Mouse (Mus musculus) hindbrain, postnatal 0 days (tissue): ENCODE results near the gene Oscar. TPM values are rescaled to one million over a fixed set of nuclear protein-coding genes. Genes with fewer than 3 reads are reported as not detected.

Experiments
- ATAC-seq: fragments of 200-750 bp; cut with Nextera tagmentation; 2 replicates; pipeline ENCODE4 v1.8.0; 2017; ENCODE audit warnings: mild to moderate bottlenecking, moderate TSS enrichment, moderate library complexity
- DNase-seq: peaks from one replicate; pipeline ENCODE4 v3.0.0-alpha.2; 2015; ENCODE audit warnings: low spot score
- H3K27ac ChIP-seq: fragments of 300-500 bp; sonication (generic); 2 replicates; pipeline ENCODE4 v1.5.1; 2014; ENCODE audit warnings: mild to moderate bottlenecking
- H3K27me3 ChIP-seq: fragments of 300-500 bp; sonication (generic); 2 replicates; pipeline ENCODE4 v1.6.1; 2014; ENCODE audit warnings: low read length, mixed read lengths; ENCODE audit not compliant: insufficient read depth
- H3K36me3 ChIP-seq: fragments of 300-500 bp; sonication (generic); 2 replicates; pipeline ENCODE4 v1.6.1; 2014; ENCODE audit warnings: low read length, mixed read lengths; ENCODE audit not compliant: insufficient read depth
- H3K4me1 ChIP-seq: fragments of 300-500 bp; sonication (generic); 2 replicates; pipeline ENCODE4 v1.6.1; 2014; ENCODE audit warnings: antibody characterized with exemption, low read length, mixed read lengths; ENCODE audit not compliant: insufficient read depth
- H3K4me2 ChIP-seq: fragments of 300-500 bp; sonication (generic); 2 replicates; pipeline ENCODE4 v1.6.1; 2014; ENCODE audit warnings: low read depth, mild to moderate bottlenecking, low read length, moderate library complexity, mixed read lengths
- H3K4me3 ChIP-seq: fragments of 300-500 bp; sonication (generic); 2 replicates; pipeline ENCODE4 v1.5.1; 2014; ENCODE audit warnings: low read length
- H3K9ac ChIP-seq: fragments of 300-500 bp; sonication (generic); replicated peaks from 2 replicates; pipeline ENCODE4 v1.6.1; 2014; ENCODE audit warnings: mild to moderate bottlenecking, low read length, moderate library complexity, mixed read lengths
- H3K9me3 ChIP-seq: fragments of 300-500 bp; sonication (generic); 2 replicates; pipeline ENCODE4 v1.6.1; 2016; ENCODE audit warnings: low read length, mixed read lengths
- CTCF ChIP-seq: IDR thresholded peaks from 2 replicates; pipeline ENCODE4 v1.5.1; 2016; ENCODE audit warnings: antibody characterized with exemption, control low read depth, low read depth
- WGBS: fragments of 180-500 bp; shearing (Covaris S2); extraction: QIAGEN DNeasy Blood & Tissue Kit; methylation state at CpG from one replicate; pipeline ENCODE4 v1.1.7; 2014; 5-methylcytosine and 5-hydroxymethylcytosine counted together
- polyA plus RNA-seq: library from polyadenylated mRNA; unstranded; fragments of >200 nt; fragmentation: Nextera tagmentation; extraction: Ambion mirVana; gene quantifications from 2 replicates; pipeline ENCODE4 v1.2.1, GENCODE M21; 2015
- total RNA-seq: library from RNA; depleted of rRNA; stranded (reverse); fragments of >200 nt; gene quantifications from 2 replicates; pipeline ENCODE4 v1.2.3, GENCODE M21; 2014

Gene Oscar
- total and polyA plus RNA-seq, 2 experiments from 2014 or later = 0.60 to 1.1 TPM

- H3K27me3 ChIP-seq = no peaks in the 10 kb centered on the region
- no peak overlapping the region for H3K9ac ChIP-seq
- DNase-seq (no peak), ATAC-seq (no peak)
- H3K4me2 ChIP-seq = no peak overlapping the region
- no peaks in the 10 kb centered on the region for H3K9me3 ChIP-seq
- H3K27ac ChIP-seq = no peak overlapping the region
- no peaks in the 10 kb centered on the region for H3K36me3 ChIP-seq
- 6% methylated on average over 5 of the region's 5 CpGs for WGBS
- no peaks in the 10 kb centered on the region for H3K4me1 ChIP-seq
- TF ChIP-seq CTCF = no peak
- H3K4me3 ChIP-seq = no peak overlapping the region
Observed at GRCm38 (mm10) chr7:3586255-3586654, 29.7 kb downstream of the Oscar start.

DNA sequence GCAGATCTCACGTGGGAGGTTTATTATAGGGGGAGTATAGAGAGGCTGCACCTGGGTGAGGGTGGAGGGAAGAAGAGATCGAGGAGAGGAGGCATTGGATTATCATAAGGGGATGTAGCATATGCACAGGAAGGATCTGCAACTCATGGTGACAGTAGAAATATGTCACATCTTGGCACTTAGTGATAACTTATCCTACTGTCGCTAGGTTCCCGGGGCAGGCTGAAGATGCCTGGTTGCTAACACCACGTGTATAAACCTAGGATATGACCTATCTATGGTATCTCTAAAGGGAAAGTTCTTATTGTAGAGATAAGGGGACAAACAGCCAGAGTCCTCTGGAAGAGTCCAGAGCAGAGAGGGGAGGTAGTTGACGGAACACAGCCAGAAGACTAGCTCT lies 30.2 kb downstream of the Oscar start:
- no peaks in the 10 kb centered on the region for H3K27me3 ChIP-seq
- no peak for DNase-seq
- H3K4me1 ChIP-seq = no peaks in the 10 kb centered on the region
- H3K9ac ChIP-seq = no peak overlapping the region
- no peaks in the 10 kb centered on the region for H3K9me3 ChIP-seq
- no peak overlapping the region for H3K4me3 ChIP-seq
- WGBS = 23% methylated on average over 6 of the region's 6 CpGs
- ATAC-seq = no peak
- H3K4me2 ChIP-seq = no peak overlapping the region
- TF ChIP-seq CTCF = no peak
- no peaks in the 10 kb centered on the region for H3K36me3 ChIP-seq
- H3K27ac ChIP-seq = no peak overlapping the region

DNA sequence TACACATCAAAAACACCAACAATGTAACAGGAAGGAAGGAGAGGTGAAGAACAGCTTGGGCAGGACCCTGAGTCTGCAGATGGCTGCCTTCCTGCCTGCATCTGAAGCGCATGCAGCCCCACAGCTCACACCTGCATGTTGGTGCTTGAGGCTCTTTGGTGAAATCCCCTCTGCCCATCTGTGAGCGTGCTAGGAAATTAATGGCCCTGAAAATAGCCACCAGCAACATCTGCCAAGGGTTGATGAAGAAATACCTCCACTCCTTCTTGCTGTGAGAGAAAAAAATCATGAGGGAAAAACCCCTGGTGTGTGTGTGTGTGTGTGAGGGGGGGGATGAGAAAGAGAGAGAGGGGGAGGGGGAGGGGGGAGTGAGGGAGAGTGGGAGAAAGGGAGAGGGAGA lies 35.9 kb downstream of the Oscar start:
- Histone ChIP-seq H3K27me3 (no peaks in the 10 kb centered on the region), H3K9me3 (no peaks in the 10 kb centered on the region), H3K4me3 (no peak overlapping the region), H3K4me2 (no peak overlapping the region), H3K4me1 (no peaks in the 10 kb centered on the region), H3K27ac (no peak overlapping the region), H3K36me3 (no peaks in the 10 kb centered on the region), H3K9ac (no peak overlapping the region)
- no peak for ATAC-seq
- 49% methylated on average over 2 of the region's 2 CpGs for WGBS
- DNase-seq = peak; percentile 6
- TF ChIP-seq CTCF = no peak

- Histone ChIP-seq H3K4me1 (no peaks in the 10 kb centered on the region), H3K9me3 (no peaks in the 10 kb centered on the region), H3K27ac (no peak overlapping the region), H3K36me3 (no peaks in the 10 kb centered on the region), H3K4me3 (no peak overlapping the region), H3K27me3 (no peaks in the 10 kb centered on the region), H3K9ac (no peak overlapping the region), H3K4me2 (no peak overlapping the region)
- TF ChIP-seq CTCF = no peak
- ATAC-seq (no peak), DNase-seq (no peak)
- 79% methylated on average over 6 of the region's 6 CpGs for WGBS
Observed at GRCm38 (mm10) chr7:3578952-3579546, 36.9 kb downstream of the Oscar start.

- Histone ChIP-seq H3K9ac (no peak overlapping the region), H3K27me3 (no peaks in the 10 kb centered on the region), H3K4me1 (no peaks in the 10 kb centered on the region), H3K9me3 (no peaks in the 10 kb centered on the region), H3K4me2 (no peak overlapping the region), H3K36me3 (no peaks in the 10 kb centered on the region), H3K27ac (no peak overlapping the region), H3K4me3 (no peak overlapping the region)
- DNase-seq = no peak
- no peak for ATAC-seq
- 79% methylated on average over 2 of the region's 2 CpGs for WGBS
- no peak for TF ChIP-seq CTCF
Observed at GRCm38 (mm10) chr7:3578196-3578595, 37.8 kb downstream of the Oscar start.

- H3K27ac ChIP-seq = no peak overlapping the region
- H3K4me1 ChIP-seq = no peaks in the 10 kb centered on the region
- no peak for TF ChIP-seq CTCF
- H3K36me3 ChIP-seq = no peaks in the 10 kb centered on the region
- ATAC-seq = no peak
- H3K4me3 ChIP-seq = no peak overlapping the region
- H3K4me2 ChIP-seq = no peak overlapping the region
- WGBS = 78% methylated on average over 5 of the region's 5 CpGs
- no peak for DNase-seq
- H3K9ac ChIP-seq = no peak overlapping the region
- H3K27me3 ChIP-seq = no peaks in the 10 kb centered on the region
- H3K9me3 ChIP-seq = no peaks in the 10 kb centered on the region
Observed at GRCm38 (mm10) chr7:3576354-3577124, 39.4 kb downstream of the Oscar start.

DNA sequence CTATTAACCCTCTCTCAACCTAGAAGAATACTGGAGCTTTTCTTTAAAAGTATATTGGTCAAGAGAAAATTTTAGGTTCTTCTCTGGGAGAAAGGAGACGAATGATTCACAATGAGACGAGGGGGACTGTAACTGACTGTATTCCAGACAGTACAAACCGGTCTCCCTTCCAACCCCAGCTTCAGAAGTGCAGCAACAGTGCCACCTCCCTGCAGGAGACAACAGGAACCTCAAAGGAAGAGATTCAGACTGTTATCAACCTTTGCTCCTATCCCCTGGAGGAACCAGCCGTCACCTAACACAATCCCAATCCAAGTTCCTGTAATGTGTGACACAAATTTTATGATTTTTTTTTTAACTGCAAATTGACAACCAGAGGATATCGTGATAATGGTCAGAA lies 41.7 kb downstream of the Oscar start:
- WGBS = 63% methylated on average over 5 of the region's 5 CpGs
- no peak overlapping the region for H3K9ac ChIP-seq
- no peak overlapping the region for H3K4me3 ChIP-seq
- no peaks in the 10 kb centered on the region for H3K4me1 ChIP-seq
- H3K9me3 ChIP-seq = no peaks in the 10 kb centered on the region
- H3K36me3 ChIP-seq = no peaks in the 10 kb centered on the region
- no peak overlapping the region for H3K4me2 ChIP-seq
- no peaks in the 10 kb centered on the region for H3K27me3 ChIP-seq
- H3K27ac ChIP-seq = no peak overlapping the region
- DNase-seq = no peak
- peak; percentile 28 for TF ChIP-seq CTCF
- no peak for ATAC-seq
